Mouse (Mus musculus): ENCODE results near the gene Zfp972. TPM values are rescaled to one million over a fixed set of nuclear protein-coding genes. Genes with fewer than 3 reads are reported as not detected.

Zfp972 gene
- total RNA-seq (2023) = under 1 TPM in 1 of 2 experiments, not detected in 1; 0.71 TPM

DNA sequence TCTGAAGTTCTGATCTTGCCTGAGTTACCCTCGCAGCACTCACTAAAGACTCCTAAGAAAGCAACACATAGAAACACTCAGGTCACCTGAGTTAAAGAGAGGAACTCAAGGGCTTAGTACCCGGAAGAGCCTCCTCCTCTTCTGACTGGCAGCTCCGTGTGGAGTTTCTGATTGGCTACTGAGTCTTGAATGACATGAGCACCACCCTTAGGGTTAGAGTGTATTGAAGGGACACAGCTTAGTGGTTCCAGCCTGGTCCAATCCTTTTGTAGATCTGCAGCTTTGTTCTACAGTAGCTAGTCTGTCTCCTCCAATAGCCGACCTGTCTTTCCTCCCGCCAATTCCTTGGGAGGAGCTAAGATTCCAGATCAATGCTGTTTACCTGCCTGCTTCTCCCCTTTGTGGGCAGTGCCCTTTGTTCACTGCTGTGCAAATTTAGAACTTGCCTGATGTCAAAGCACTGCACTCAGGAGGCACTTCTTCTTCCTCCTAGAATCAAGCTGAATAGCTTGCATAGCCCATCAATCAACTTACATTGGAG, at the start of gene Zfp972:
Gene Zfp972 (minus strand): TSS at position 51 of the 541 bp plus-strand sequence.

DNA sequence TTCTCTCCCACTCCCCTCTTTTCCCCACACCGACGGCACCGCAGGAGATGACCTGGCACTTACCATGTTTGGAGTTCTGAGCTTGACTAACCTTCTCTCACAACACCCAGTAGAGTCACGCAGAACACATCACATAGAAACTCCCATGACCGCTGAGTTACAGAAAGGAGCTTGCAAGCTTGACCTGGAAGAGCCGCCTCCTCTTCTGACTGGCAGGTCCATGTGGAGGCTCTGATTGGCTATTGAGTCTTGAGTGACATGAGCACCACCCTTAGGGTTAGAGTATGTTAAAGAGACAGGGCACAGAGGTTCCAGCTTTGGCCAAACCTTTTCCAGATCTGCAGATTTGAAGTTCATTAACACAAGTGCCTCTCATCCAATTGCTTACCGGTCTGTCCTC, 31.7 kb upstream of the Zfp972 start, which contains the start of gene Gm14326:
Gene Gm14326 (minus strand): TSS at position 153 of the 400 bp plus-strand sequence.

GRCm38 (mm10) chr2:177897046-177897578, 28.3 kb downstream of the Zfp972 start, which contains the start of gene Gm14327:
TSS of gene Gm14327 (plus strand) at chr2:177897096.

Other genes starting within 250 kb of the Zfp972 start
- 1 to 10 TPM in 1 of 2 experiments, under 1 TPM in 1; 1.00 to 1.5 TPM for gene Gm14322, start 166.3 kb downstream of the Zfp972 start, total RNA-seq (2023)
- 1 to 10 TPM; 3.0 to 3.5 TPM for gene Gm14325, start 85.3 kb downstream of the Zfp972 start, total RNA-seq (2023)
- under 1 TPM; 0.40 to 0.78 TPM for gene Gm14327, start 28.5 kb downstream of the Zfp972 start, total RNA-seq (2023)
- gene Gm14326, start 31.7 kb upstream of the Zfp972 start, total RNA-seq (2023) = 1 to 10 TPM; 4.2 to 7.8 TPM
- gene Zfp971, start 97.7 kb upstream of the Zfp972 start, total RNA-seq (2023) = 10 to 100 TPM; 19.0 to 32.5 TPM
- 1 to 10 TPM; 1.1 to 5.2 TPM for gene Zfp931, start 152.9 kb upstream of the Zfp972 start, total RNA-seq (2023)
- gene Phactr3, start 193.4 kb upstream of the Zfp972 start, total RNA-seq (2023) = not detected